Mouse (Mus musculus) testis, postnatal 14 days (tissue): Measurements from ENCODE around the gene Tmem131l.

Experiments used
- DNase-seq: peaks from one replicate; pipeline ENCODE4 v3.0.0; 2021; ENCODE audit warnings: low spot score

The Tmem131l gene

DNA sequence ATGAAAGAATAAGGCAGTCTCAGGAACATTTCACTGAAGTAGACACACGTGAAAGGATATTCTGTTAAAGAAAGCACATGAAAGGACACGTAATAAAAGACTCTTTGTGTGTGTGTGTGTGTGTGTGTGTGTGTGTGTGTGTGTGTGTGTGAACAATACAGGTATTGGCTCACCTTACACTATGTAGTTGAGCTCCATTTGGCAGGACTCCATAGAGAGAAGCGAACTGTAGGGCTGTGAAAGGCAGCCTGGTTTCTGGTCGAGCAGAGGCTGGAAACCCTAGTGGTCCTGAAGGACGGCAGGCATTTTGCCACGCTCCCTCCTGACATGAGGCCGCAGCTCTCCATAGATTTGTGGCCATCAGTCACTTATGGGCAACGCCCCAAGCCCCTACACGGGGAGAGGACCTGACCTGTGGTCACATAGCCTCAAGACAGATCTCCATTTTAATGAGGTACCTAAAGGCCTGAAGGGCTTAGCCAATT lies 175.9 kb downstream of the Tmem131l start:
- no peak for DNase-seq

GRCm38 (mm10) chr3:83862956-83863355 lies 177.0 kb downstream of the Tmem131l start:
- no peak for DNase-seq

DNA sequence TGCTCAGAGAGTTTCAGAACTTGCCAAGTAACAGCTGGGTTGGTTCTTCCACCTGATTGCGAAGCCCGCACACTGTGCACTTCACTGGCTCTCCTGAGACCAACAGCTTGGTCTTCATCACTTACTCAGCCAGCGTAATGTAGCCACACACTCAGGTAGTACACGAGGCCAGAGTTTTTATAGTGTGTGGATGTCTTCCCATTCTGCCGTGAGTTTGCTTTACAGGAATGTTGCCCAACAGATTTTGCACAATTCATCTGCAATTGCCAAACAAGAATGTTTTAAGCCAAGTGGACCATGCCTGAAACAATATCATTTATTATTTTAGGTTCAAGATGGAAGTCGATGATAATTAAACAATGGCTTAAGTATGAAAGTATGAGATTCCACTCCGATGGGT lies 180.4 kb downstream of the Tmem131l start:
- no peak for DNase-seq

GRCm38 (mm10) chr3:83859071-83859470 lies 180.9 kb downstream of the Tmem131l start:
- no peak for DNase-seq

GRCm38 (mm10) chr3:83857621-83858020 lies 182.4 kb downstream of the Tmem131l start:
- DNase-seq, result no peak

DNA sequence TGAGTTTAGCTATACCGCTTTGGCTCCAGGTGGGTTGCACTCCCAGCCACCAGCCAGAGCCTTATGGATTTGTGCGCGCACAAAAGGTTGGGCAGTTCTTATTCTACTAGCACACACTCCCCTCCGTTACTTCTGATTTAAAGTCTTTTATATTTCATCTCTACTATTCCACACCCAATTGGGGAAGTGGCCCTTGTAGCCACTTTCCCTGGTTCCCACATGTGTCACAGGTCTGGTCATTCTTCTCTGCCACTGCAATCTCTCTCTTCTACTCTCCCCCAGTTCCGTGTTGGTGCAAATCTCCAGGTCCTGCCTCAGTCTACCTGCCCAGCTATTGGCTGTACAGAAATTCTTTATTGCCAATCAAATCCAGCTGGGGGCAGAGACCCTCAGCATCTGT lies 184.3 kb downstream of the Tmem131l start:
- DNase-seq, result no peak

DNA sequence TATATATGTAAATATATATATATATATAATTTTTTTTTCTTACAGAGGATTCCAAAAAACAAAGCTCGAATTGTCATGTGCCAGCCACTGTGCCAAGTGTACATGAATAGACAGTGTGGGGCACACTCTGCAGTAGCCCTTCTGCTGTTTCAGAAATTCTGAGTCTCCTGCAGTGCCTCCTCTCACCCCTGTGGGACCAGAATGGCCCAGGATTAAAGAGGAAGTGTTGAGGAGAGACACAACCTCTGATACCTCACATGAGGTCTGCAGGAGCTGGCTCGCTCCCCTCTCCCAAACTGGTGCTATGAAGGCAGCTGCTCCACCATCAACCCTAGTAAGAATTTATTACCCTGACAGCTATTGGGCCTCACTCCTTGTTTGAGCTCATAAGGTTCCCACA lies 190.6 kb downstream of the Tmem131l start:
- DNase-seq, result no peak
